Mouse (Mus musculus) adrenal gland, postnatal 14 days (tissue): ENCODE results near the gene Spam1. TPM values are rescaled to one million over a fixed set of nuclear protein-coding genes. Genes with fewer than 3 reads are reported as not detected.

Source experiments
- DNase-seq: peaks from one replicate; pipeline ENCODE4 v3.0.0; 2021; ENCODE audit warnings: mixed read lengths
- long read RNA-seq, 2 experiments: library from polyadenylated mRNA; stranded (forward); transcript quantifications; one replicate each; pipeline ENCODE4 v2.0.0; 2021
- total RNA-seq: library from RNA; stranded (reverse); gene quantifications from 2 replicates; pipeline ENCODE4 v1.2.3, GENCODE M21; 2021

Gene Spam1
- total RNA-seq, result not detected in 2 replicates
- long read RNA-seq, experiment 1, result 0 reads
- long read RNA-seq, experiment 2, result 0 reads

- DNase-seq, result no peak
Measured at GRCm38 (mm10) chr6:24790888-24791287, at the start of gene Spam1. Spam1 (plus strand) TSS chr6:24791188.

- no peak for DNase-seq
Measured at GRCm38 (mm10) chr6:24748029-24748428, 43.0 kb upstream of the Spam1 start, which contains the start of gene Hyal4. Hyal4 (plus strand) TSS chr6:24748329.

DNA sequence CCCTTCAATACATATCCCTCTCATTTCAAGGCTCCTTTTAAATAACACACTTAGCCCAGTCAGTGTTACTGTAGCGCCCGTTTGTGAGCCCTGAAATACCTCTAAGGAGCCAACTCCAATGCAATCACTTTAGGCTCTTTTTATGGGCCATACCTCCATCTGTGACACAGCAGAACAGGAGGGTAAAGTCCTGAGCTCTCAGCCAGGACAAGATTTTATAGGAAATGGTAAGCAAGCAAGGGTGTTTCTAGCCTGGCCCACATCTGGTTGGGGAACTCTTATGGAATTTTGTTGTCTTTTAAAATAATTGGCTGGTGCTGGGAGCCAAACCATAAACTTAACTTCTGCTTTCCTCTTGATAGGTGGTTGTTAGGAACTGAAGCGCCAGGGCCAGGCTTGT lies 31.7 kb upstream of the Spam1 start:
- no peak for DNase-seq

DNA sequence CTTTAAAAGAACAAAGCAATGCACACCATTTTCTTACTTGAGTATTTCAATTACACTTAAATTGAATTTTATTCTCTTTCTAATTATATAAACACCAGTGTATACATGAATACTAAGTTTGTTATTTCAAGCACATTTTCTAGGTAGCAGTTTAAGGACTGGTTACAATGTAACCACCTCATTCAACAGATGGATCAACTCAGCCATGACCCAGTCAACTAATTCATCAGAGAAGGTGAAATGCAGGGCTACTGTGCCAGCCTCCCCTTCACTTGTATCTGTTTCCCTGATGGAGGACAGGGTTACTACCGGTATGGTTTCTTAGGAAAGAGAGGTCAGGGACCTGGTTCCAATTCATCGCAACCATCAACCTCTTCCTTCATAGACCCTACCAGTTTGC lies 24.7 kb upstream of the Spam1 start:
- DNase-seq, result no peak

DNA sequence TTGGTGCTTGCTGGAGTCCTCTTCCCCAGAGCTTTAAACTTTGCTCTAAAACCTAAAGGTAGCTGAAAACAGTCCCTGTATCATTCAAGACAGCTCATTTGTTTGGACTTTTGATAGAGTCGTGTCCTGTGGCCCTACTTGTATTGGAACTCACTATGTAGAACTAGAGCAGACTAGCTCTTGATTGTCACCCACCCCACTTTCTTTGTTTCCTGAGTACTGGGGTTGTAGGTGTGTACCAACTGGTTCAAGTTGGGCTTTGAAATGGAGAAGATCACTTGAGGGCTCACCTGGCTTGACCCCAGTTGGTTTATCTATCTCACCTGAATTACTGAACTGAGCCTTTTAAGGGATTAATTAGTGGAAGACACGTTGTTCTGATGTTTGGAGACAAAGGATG lies 11.8 kb upstream of the Spam1 start:
- no peak for DNase-seq

- DNase-seq, result no peak
Measured at GRCm38 (mm10) chr6:24822070-24822469, 31.1 kb downstream of the Spam1 start.

Other genes with a start within 250 kb of the Spam1 start
- not detected in 2 replicates for gene Lmod2, start 193.4 kb upstream of the Spam1 start, total RNA-seq
- gene Wasl, start 126.2 kb upstream of the Spam1 start, total RNA-seq, result 50.5 and 53.9 TPM in 2 replicates
- gene Hyal6, start 57.9 kb upstream of the Spam1 start, total RNA-seq, result not detected in 2 replicates
- gene Hyal4, start 42.9 kb upstream of the Spam1 start, total RNA-seq, result not detected in 2 replicates
- not detected in 2 replicates for gene Hyal5, start 66.8 kb downstream of the Spam1 start, total RNA-seq
- gene Tmem229a, start 165.1 kb downstream of the Spam1 start, total RNA-seq, result 0.33 and 0.38 TPM in 2 replicates